In the genomic region with DNA sequence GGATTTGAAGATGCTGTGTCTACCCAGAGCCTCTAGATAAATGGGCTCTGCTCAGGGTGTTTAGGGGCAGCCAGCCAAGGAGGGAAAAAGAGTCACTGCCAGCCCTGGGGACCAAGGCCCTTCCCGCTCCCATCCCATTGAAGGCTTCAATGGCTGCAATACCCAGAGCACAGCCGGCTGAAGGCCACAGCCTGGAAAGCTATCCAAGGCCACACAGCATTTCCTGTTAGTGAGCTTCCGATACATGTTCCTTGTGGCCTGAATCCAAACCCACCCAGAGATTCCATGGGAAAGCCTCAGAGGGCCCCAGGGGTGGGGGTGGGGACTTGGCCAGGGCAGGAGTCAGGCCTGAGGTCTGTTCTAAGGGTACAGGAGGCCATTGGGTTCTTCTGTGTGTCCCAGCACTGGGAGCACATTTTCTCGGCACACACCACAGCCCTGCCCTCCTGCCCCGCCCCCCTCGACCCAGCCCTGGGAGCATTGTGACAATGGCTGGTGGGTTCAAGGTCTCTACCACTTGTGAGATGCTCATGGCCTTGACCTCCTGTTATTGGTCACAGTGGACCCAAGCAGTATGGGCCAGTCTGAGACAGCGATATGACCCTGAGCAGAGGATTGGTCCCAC, we compare ENCODE assay signal across 11 mouse cellular contexts. TPM values are rescaled to one million over a fixed set of nuclear protein-coding genes. Genes with fewer than 3 reads are reported as not detected.
DNase-seq lines count a peak whose midpoint lies in the region; ATAC-seq and TF ChIP-seq lines count a peak whose summit lies in the region.
"Had no signal": no experiment of that assay in that cellular context is flagged by ENCODE, and none has a peak within 500 bp of the region (broad histone marks: within the 10 kb centered on the region; RNA-seq: fewer than 3 reads in every experiment).

No protein-coding gene starts in this region.

- no peak overlapping the region for H3K27ac ChIP-seq in midbrain, postnatal 0 days (ENCODE audit: low read depth, low read length)
- no peak overlapping the region for H3K27ac ChIP-seq in midbrain, embryonic 11.5 days (ENCODE audit: low read depth, low read length)
- peak overlapping the region; percentile 48 for H3K27ac ChIP-seq in heart, postnatal 0 days (ENCODE audit: low read depth)
- peak overlapping the region; percentile 40; the same call in 1 of the 2 replicates for H3K27ac ChIP-seq in limb, embryonic 10.5 days
- no peak overlapping the region for H3K27ac ChIP-seq in forebrain, embryonic 11.5 days (ENCODE audit: low read depth, low read length)
- H3K27ac ChIP-seq: forebrain, embryonic 15.5 days; limb, embryonic 12.5 days had no signal

- peak; percentile 54; the same call in 1 of the 2 replicates for TF ChIP-seq EP300 in heart, postnatal 0 days (IDR thresholded peaks at IDR 0.05; ENCODE audit: low read depth)

- WGBS in midbrain, postnatal 0 days: 63% methylated on average over 7 of the region's 7 CpGs
- 83% methylated on average over 7 of the region's 7 CpGs for WGBS in midbrain, embryonic 11.5 days
- 57% methylated on average over 7 of the region's 7 CpGs for WGBS in heart, postnatal 0 days
- WGBS in limb, embryonic 10.5 days: 77% methylated on average over 7 of the region's 7 CpGs
- WGBS in forebrain, embryonic 11.5 days: 76% methylated on average over 7 of the region's 7 CpGs

- no peaks in the 10 kb centered on the region for H3K4me1 ChIP-seq in midbrain, postnatal 0 days (ENCODE audit: insufficient read depth, low read length)
- peaks cover under 1% of the 10 kb centered on the region; the same call in 1 of the 2 replicates for H3K4me1 ChIP-seq in midbrain, embryonic 11.5 days (ENCODE audit: control insufficient read depth, insufficient read depth, low read length)
- H3K4me1 ChIP-seq in heart, postnatal 0 days (ENCODE audit: control insufficient read depth, insufficient read depth): peaks cover 9% of the 10 kb centered on the region; the same call in 1 of the 2 replicates
- peaks cover 34% of the 10 kb centered on the region for H3K4me1 ChIP-seq in limb, embryonic 10.5 days
- no peaks in the 10 kb centered on the region for H3K4me1 ChIP-seq in forebrain, embryonic 11.5 days (replicated peaks; ENCODE audit: control insufficient read depth, insufficient read depth, low read length)
- H3K4me1 ChIP-seq: forebrain, embryonic 15.5 days had no signal

- peak; percentile 32 for DNase-seq in midbrain, postnatal 0 days (ENCODE audit: low spot score)
- DNase-seq in midbrain, embryonic 11.5 days (ENCODE audit: low spot score, missing footprints): no peak
- peak; percentile 72 for DNase-seq in heart, postnatal 0 days (ENCODE audit: low spot score)
- no peak for DNase-seq in limb, embryonic 10.5 days (ENCODE audit: low spot score)
- peak; percentile 58 for DNase-seq in testis, postnatal 14 days (ENCODE audit: low spot score)
- no peak for DNase-seq in forebrain, embryonic 11.5 days (ENCODE audit: low spot score)
- DNase-seq in thymus, postnatal 36 days: no peak
- DNase-seq in left cerebral cortex, adult 18-20 months (ENCODE audit: low spot score in 2 of 2): no peak

- no peak overlapping the region for H3K4me2 ChIP-seq in midbrain, postnatal 0 days (ENCODE audit: low read depth, low read length, poor library complexity, severe bottlenecking)
- H3K4me2 ChIP-seq in midbrain, embryonic 11.5 days: no peak overlapping the region
- no peak overlapping the region for H3K4me2 ChIP-seq in heart, postnatal 0 days (ENCODE audit: low read depth, low read length)
- no peak overlapping the region for H3K4me2 ChIP-seq in forebrain, embryonic 11.5 days (ENCODE audit: low read depth, low read length, severe bottlenecking)
- H3K4me2 ChIP-seq: forebrain, embryonic 15.5 days; limb, embryonic 12.5 days had no signal

- no peak overlapping the region for H3K9ac ChIP-seq in midbrain, postnatal 0 days (replicated peaks; ENCODE audit: low read length, poor library complexity, severe bottlenecking)
- no peak overlapping the region for H3K9ac ChIP-seq in midbrain, embryonic 11.5 days (ENCODE audit: low read length)
- H3K9ac ChIP-seq in heart, postnatal 0 days (replicated peaks; ENCODE audit: low read depth, low read length): 0 out of 2 replicates have a peak overlapping the region, but pooled peaks have one; percentile 15
- H3K9ac ChIP-seq in forebrain, embryonic 11.5 days (ENCODE audit: low read length): no peak overlapping the region
- H3K9ac ChIP-seq: forebrain, embryonic 15.5 days; limb, embryonic 12.5 days had no signal

- H3K4me3 ChIP-seq in midbrain, postnatal 0 days (ENCODE audit: low read depth, low read length): no peak overlapping the region
- H3K4me3 ChIP-seq in midbrain, embryonic 11.5 days (ENCODE audit: low read depth, low read length): no peak overlapping the region
- no peak overlapping the region for H3K4me3 ChIP-seq in heart, postnatal 0 days (ENCODE audit: low read depth, low read length)
- no peak overlapping the region for H3K4me3 ChIP-seq in limb, embryonic 10.5 days
- H3K4me3 ChIP-seq in forebrain, embryonic 11.5 days (ENCODE audit: low read depth, low read length): no peak overlapping the region
- H3K4me3 ChIP-seq: forebrain, embryonic 15.5 days; limb, embryonic 12.5 days had no signal

- no peaks in the 10 kb centered on the region for H3K27me3 ChIP-seq in midbrain, postnatal 0 days (ENCODE audit: insufficient read depth, low read length)
- no peaks in the 10 kb centered on the region for H3K27me3 ChIP-seq in midbrain, embryonic 11.5 days (ENCODE audit: control insufficient read depth, insufficient read depth, low read length)
- H3K27me3 ChIP-seq in heart, postnatal 0 days (ENCODE audit: control insufficient read depth, insufficient read depth, low read length): no peaks in the 10 kb centered on the region
- 0 out of 2 replicates have a peak, but pooled peaks cover 3% of the 10 kb centered on the region for H3K27me3 ChIP-seq in limb, embryonic 10.5 days (ENCODE audit: low read depth, poor library complexity, severe bottlenecking)
- H3K27me3 ChIP-seq in forebrain, embryonic 11.5 days (ENCODE audit: control insufficient read depth, insufficient read depth, low read length): no peaks in the 10 kb centered on the region
- H3K27me3 ChIP-seq: forebrain, embryonic 15.5 days; limb, embryonic 12.5 days had no signal

- ATAC-seq in midbrain, postnatal 0 days (ENCODE audit: low FRiP score): no peak
- ATAC-seq in midbrain, embryonic 11.5 days (ENCODE audit: low FRiP score): no peak
- peak; percentile 43; the same call in 1 of the 2 replicates for ATAC-seq in heart, postnatal 0 days (ENCODE audit: insufficient read depth, low read depth)
- no peak for ATAC-seq in forebrain, embryonic 11.5 days (replicated peaks; ENCODE audit: low FRiP score)
- ATAC-seq: forebrain, embryonic 15.5 days had no signal

- H3K36me3 ChIP-seq in midbrain, postnatal 0 days (ENCODE audit: insufficient read depth, low read length): no peaks in the 10 kb centered on the region
- H3K36me3 ChIP-seq in midbrain, embryonic 11.5 days (ENCODE audit: control insufficient read depth, insufficient read depth, low read length): no peaks in the 10 kb centered on the region
- no peaks in the 10 kb centered on the region for H3K36me3 ChIP-seq in heart, postnatal 0 days (replicated peaks; ENCODE audit: control insufficient read depth, insufficient read depth, low read length)
- no peaks in the 10 kb centered on the region for H3K36me3 ChIP-seq in limb, embryonic 10.5 days
- H3K36me3 ChIP-seq in forebrain, embryonic 11.5 days (ENCODE audit: control insufficient read depth, insufficient read depth, low read length): no peaks in the 10 kb centered on the region
- H3K36me3 ChIP-seq: forebrain, embryonic 15.5 days; limb, embryonic 12.5 days had no signal

- H3K9me3 ChIP-seq in midbrain, postnatal 0 days (ENCODE audit: low read length): no peaks in the 10 kb centered on the region
- H3K9me3 ChIP-seq in midbrain, embryonic 11.5 days (ENCODE audit: control insufficient read depth, low read length): no peaks in the 10 kb centered on the region; the same call in 1 of the 2 replicates
- peaks cover under 1% of the 10 kb centered on the region; the same call in 1 of the 2 replicates for H3K9me3 ChIP-seq in heart, postnatal 0 days (replicated peaks; ENCODE audit: control insufficient read depth, low read length)
- H3K9me3 ChIP-seq in limb, embryonic 10.5 days (replicated peaks): peaks cover 4% of the 10 kb centered on the region; the same call in 1 of the 2 replicates
- no peaks in the 10 kb centered on the region; the same call in 1 of the 2 replicates for H3K9me3 ChIP-seq in forebrain, embryonic 11.5 days (ENCODE audit: control insufficient read depth, low read length)
- H3K9me3 ChIP-seq: forebrain, embryonic 15.5 days had no signal

- TF ChIP-seq CTCF in midbrain, postnatal 0 days (IDR thresholded peaks at IDR 0.05): no peak
- no peak for TF ChIP-seq CTCF in heart, postnatal 0 days (IDR thresholded peaks at IDR 0.05; ENCODE audit: low read depth)

RNA-seq across cellular contexts. Expression of a gene that starts 23.4 kb away (rescaled TPM):
- total RNA-seq in midbrain, postnatal 0 days (2014; rRNA removed): 47.3 and 51.3 TPM in 2 replicates
- polyA plus RNA-seq in midbrain, postnatal 0 days (2015; fragmentation: Nextera tagmentation; extraction: Ambion mirVana): 9.9 and 12.4 TPM in 2 replicates
- 18.5 and 20.7 TPM in 2 replicates for polyA plus RNA-seq in midbrain, embryonic 11.5 days (2014; fragmentation: Nextera tagmentation; extraction: Ambion mirVana)
- 18.7 and 30.8 TPM in 2 replicates for total RNA-seq in heart, postnatal 0 days (2014; rRNA removed; ENCODE audit: low replicate concordance)
- 4.1 and 5.4 TPM in 2 replicates for polyA plus RNA-seq in heart, postnatal 0 days (2015; fragmentation: Nextera tagmentation; extraction: Ambion mirVana)
- polyA plus RNA-seq in limb, embryonic 10.5 days (2016; fragmentation: Nextera tagmentation; extraction: Ambion mirVana): 6.7 and 8.1 TPM in 2 replicates
- polyA plus RNA-seq in forebrain, embryonic 11.5 days (2014; fragmentation: Nextera tagmentation; extraction: Ambion mirVana): 22.2 and 23.6 TPM in 2 replicates
- total RNA-seq in left cerebral cortex, adult 18-20 months (2021): 10 to 100 TPM; 79.8 to 90.8 TPM

RNA-seq across cellular contexts. Expression of a gene that starts 27.6 kb away (rescaled TPM):
- 1.0 and 2.0 TPM in 2 replicates for total RNA-seq in midbrain, postnatal 0 days (2014; rRNA removed)
- polyA plus RNA-seq in midbrain, postnatal 0 days (2015; fragmentation: Nextera tagmentation; extraction: Ambion mirVana): 1.7 and 2.4 TPM in 2 replicates
- 2.4 and 3.4 TPM in 2 replicates for polyA plus RNA-seq in midbrain, embryonic 11.5 days (2014; fragmentation: Nextera tagmentation; extraction: Ambion mirVana)
- not detected in 2 replicates for total RNA-seq in heart, postnatal 0 days (2014; rRNA removed; ENCODE audit: low replicate concordance)
- polyA plus RNA-seq in heart, postnatal 0 days (2015; fragmentation: Nextera tagmentation; extraction: Ambion mirVana): 0.44 TPM in 1 of 2 replicates, not detected in the other
- 0.16 TPM in 1 of 2 replicates, not detected in the other for polyA plus RNA-seq in limb, embryonic 10.5 days (2016; fragmentation: Nextera tagmentation; extraction: Ambion mirVana)
- polyA plus RNA-seq in forebrain, embryonic 11.5 days (2014; fragmentation: Nextera tagmentation; extraction: Ambion mirVana): 2.0 and 2.1 TPM in 2 replicates
- total RNA-seq in left cerebral cortex, adult 18-20 months (2021): under 1 TPM in 1 of 2 experiments, not detected in 1; 0.63 TPM
- total RNA-seq: MEL had no signal
- polyA plus RNA-seq: limb, embryonic 12.5 days had no signal

Comparison
In these comparisons a context has a peak if more than half of its experiments do, and no peak if none do; other contexts are left out.
1. DNase-seq: peak in midbrain, postnatal 0 days (single experiment), heart, postnatal 0 days (single experiment) and testis, postnatal 14 days (single experiment); none in midbrain, embryonic 11.5 days (single experiment), limb, embryonic 10.5 days (single experiment), forebrain, embryonic 11.5 days (single experiment), thymus, postnatal 36 days (0 of 2) and left cerebral cortex, adult 18-20 months (0 of 2).
2. H3K27ac ChIP-seq: peak in heart, postnatal 0 days (single experiment) and limb, embryonic 10.5 days (single experiment); none in midbrain, postnatal 0 days (single experiment), midbrain, embryonic 11.5 days (single experiment) and forebrain, embryonic 11.5 days (single experiment).